Mouse (Mus musculus): ENCODE results near the gene Vmn1r234. TPM values are rescaled to one million over a fixed set of nuclear protein-coding genes. Genes with fewer than 3 reads are reported as not detected.

Gene Vmn1r234
- total RNA-seq (2023) = not detected

DNA sequence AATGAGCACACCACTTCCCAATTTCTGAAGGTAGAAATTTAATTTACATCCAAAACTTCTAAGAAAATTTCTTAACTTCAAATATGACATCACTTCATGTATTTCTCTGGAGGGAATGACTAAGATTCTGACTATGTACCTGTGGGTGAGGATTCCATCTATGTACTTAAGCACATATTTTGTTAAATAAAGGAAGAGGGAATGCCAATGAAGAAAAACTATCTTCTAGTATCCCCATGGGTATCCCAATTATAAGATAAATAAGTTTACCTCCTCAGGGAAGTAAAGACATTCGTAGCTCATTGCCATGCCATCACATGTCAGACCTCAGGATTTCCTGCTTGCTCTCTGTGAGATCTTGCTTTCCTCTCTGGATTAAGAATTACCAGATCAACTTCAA lies at the start of gene Vmn1r234:
Vmn1r234 (plus strand) TSS at position 301 of the 400 bp plus-strand sequence.

GRCm38 (mm10) chr17:21256111-21256510 lies 30.2 kb downstream of the Vmn1r234 start, which contains the start of gene Vmn1r235:
Gene Vmn1r235, plus strand, starts transcription at chr17:21256411.

DNA sequence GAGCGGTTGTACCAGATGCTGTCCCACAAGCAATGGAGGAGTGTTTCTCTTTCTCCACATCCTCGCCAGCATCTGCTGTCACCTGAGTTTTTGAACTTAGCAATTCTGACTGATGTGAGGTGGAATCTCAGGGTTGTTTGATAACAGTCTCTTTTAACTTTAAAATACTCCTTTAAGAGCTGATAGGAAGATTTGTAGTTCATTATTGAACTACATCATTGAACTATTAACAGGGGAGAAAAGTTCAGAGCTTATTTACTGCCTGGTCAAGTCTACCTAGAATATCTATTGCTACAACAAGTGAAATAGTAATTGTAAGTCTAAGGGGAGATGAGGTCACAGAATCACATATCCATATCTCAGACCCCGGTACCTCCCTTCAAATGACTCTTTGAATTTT lies 56.8 kb downstream of the Vmn1r234 start, which contains the start of gene Vmn1r236:
Vmn1r236 (plus strand) TSS at position 301 of the 400 bp plus-strand sequence.

Other genes with a start within 250 kb of the Vmn1r234 start
- not detected for gene Vmn1r233, start 229.6 kb upstream of the Vmn1r234 start, total RNA-seq (2023)
- 1 to 10 TPM; 6.3 to 7.5 TPM for gene Zfp160, start 217.2 kb upstream of the Vmn1r234 start, total RNA-seq (2023)
- gene Vmn1r235, start 30.3 kb downstream of the Vmn1r234 start, total RNA-seq (2023) = not detected
- not detected for gene Vmn1r236, start 56.9 kb downstream of the Vmn1r234 start, total RNA-seq (2023)
- gene Vmn1r237, start 85.8 kb downstream of the Vmn1r234 start, total RNA-seq (2023) = not detected
- 1 to 10 TPM; 2.0 to 2.6 TPM for gene Zfp677, start 157.7 kb downstream of the Vmn1r234 start, total RNA-seq (2023)
- gene Zfp54, start 197.1 kb downstream of the Vmn1r234 start, total RNA-seq (2023) = 1 to 10 TPM; 1.3 TPM
- 10 to 100 TPM in 1 of 2 experiments, 1 to 10 TPM in 1; 9.6 to 10.9 TPM for gene Zfp51, start 224.3 kb downstream of the Vmn1r234 start, total RNA-seq (2023)